Mouse (Mus musculus) liver, postnatal 0 days (tissue): ENCODE results near the gene Gm15107. TPM values are rescaled to one million over a fixed set of nuclear protein-coding genes. Genes with fewer than 3 reads are reported as not detected.
"Not testable (repeated sequence)": the region's sequence is repeated elsewhere in the genome, so short reads cannot be mapped to it uniquely, and the experiment has no call there.

Experiments
- ATAC-seq: fragments of 200-750 bp; cut with Nextera tagmentation; 2 replicates; pipeline ENCODE4 v1.8.0; 2017; ENCODE audit warnings: mild to moderate bottlenecking, moderate library complexity
- DNase-seq: peaks from one replicate; pipeline ENCODE4 v3.0.0-alpha.2; 2016
- H3K27ac ChIP-seq: fragments of 300-500 bp; sonication (generic); 2 replicates; pipeline ENCODE4 v1.5.1; 2014; ENCODE audit warnings: antibody characterized with exemption, moderate library complexity, mild to moderate bottlenecking, low read depth
- H3K27me3 ChIP-seq: fragments of 300-500 bp; sonication (generic); 2 replicates; pipeline ENCODE4 v1.6.1; 2014; ENCODE audit warnings: low read length, control low read depth, mixed read lengths; ENCODE audit not compliant: insufficient read depth
- H3K36me3 ChIP-seq: fragments of 300-500 bp; sonication (generic); replicated peaks from 2 replicates; pipeline ENCODE4 v1.6.1; 2014; ENCODE audit warnings: mild to moderate bottlenecking, control low read depth, low read length, moderate library complexity, mixed read lengths; ENCODE audit not compliant: insufficient read depth
- H3K4me1 ChIP-seq: fragments of 300-500 bp; sonication (generic); 2 replicates; pipeline ENCODE4 v1.6.1; 2014; ENCODE audit warnings: antibody characterized with exemption, mild to moderate bottlenecking, control low read depth; ENCODE audit not compliant: insufficient read depth
- H3K4me2 ChIP-seq: fragments of 300-500 bp; sonication (generic); 2 replicates; pipeline ENCODE4 v1.6.1; 2014; ENCODE audit warnings: low read depth, mild to moderate bottlenecking, low read length, moderate library complexity, mixed read lengths
- H3K4me3 ChIP-seq: fragments of 300-500 bp; sonication (generic); 2 replicates; pipeline ENCODE4 v1.5.1; 2014; ENCODE audit warnings: low read depth, low read length
- H3K9ac ChIP-seq: fragments of 300-500 bp; sonication (generic); replicated peaks from 2 replicates; pipeline ENCODE4 v1.6.1; 2014; ENCODE audit warnings: mild to moderate bottlenecking, moderate library complexity
- H3K9me3 ChIP-seq: fragments of 300-500 bp; sonication (generic); 2 replicates; pipeline ENCODE4 v1.6.1; 2016; ENCODE audit warnings: mild to moderate bottlenecking, control low read depth, low read length, mixed read lengths
- WGBS: fragments of 180-500 bp; shearing (Covaris S2); extraction: QIAGEN DNeasy Blood & Tissue Kit; methylation state at CpG from one replicate; pipeline ENCODE4 v1.1.7; 2014; ENCODE audit not compliant: insufficient replicate concordance; 5-methylcytosine and 5-hydroxymethylcytosine counted together
- polyA plus RNA-seq: library from polyadenylated mRNA; unstranded; fragments of >200 nt; fragmentation: Nextera tagmentation; extraction: Ambion mirVana; gene quantifications from 2 replicates; pipeline ENCODE4 v1.2.1, GENCODE M21; 2015

Gm15107 gene
- not detected in 2 replicates for polyA plus RNA-seq

DNA sequence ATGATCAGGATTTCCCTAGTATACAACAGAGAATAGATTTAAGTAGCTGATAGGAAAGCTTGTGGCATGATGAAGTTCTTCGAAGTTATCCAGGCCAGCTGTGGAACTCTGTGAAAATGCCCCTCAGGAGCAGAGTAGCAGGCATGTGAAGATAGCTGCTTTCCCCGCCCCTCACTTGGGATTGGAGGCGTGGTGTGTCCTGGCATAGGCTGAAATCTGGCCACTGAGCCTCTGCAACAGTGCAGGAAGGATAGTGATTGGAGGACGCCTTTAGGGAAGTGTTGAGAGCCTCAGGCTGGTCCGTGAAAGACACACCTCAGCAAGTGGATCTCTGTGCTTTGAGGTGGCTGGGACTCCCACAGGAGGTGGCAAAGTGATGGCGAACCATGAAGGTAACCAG is at the start of gene Gm15107:
Gene Gm15107, plus strand, starts transcription at position 301 of the 400 bp plus-strand sequence.
- H3K4me1 ChIP-seq, H3K9me3 ChIP-seq, H3K27me3 ChIP-seq, ATAC-seq, DNase-seq, H3K4me2 ChIP-seq, H3K9ac ChIP-seq, H3K27ac ChIP-seq, H3K36me3 ChIP-seq, H3K4me3 ChIP-seq: not testable (repeated sequence)
- WGBS = 67% methylated on average over 1 of the region's 6 CpGs

Other genes with a start within 250 kb of the Gm15107 start
- not detected in 2 replicates for gene Gm15080, start 187.7 kb upstream of the Gm15107 start, polyA plus RNA-seq